Mouse (Mus musculus): Measurements from ENCODE around the gene Tomm22. TPM values are rescaled to one million over a fixed set of nuclear protein-coding genes. Genes with fewer than 3 reads are reported as not detected.
A peak's percentile ranks its signal among the peaks of the same experiment; 100 is the strongest.

Tomm22 gene
- polyA plus RNA-seq (2012; rRNA removed) (112 and 117 TPM in 2 replicates), polyA plus RNA-seq (2014; fragmentation: Nextera tagmentation; extraction: Ambion mirVana) (207 and 217 TPM in 2 replicates)

- Histone ChIP-seq H3K4me2 (replicated peaks; ENCODE audit: low read depth, low read length, severe bottlenecking) (peak within 1 kb of the TSS; percentile 57), H3K27me3 (ENCODE audit: control insufficient read depth, insufficient read depth, low read length) (no peaks in the 10 kb centered on the region), H3K36me3 (ENCODE audit: control insufficient read depth, insufficient read depth, low read length) (peaks cover 51% of the 10 kb centered on the region), H3K9ac (ENCODE audit: low read depth, low read length, severe bottlenecking) (peak within 1 kb of the TSS; percentile 80), H3K9me3 (ENCODE audit: control insufficient read depth, low read length) (no peaks in the 10 kb centered on the region), H3K4me3 (replicated peaks; ENCODE audit: low read length) (peak within 1 kb of the TSS; percentile 85), H3K4me1 (ENCODE audit: control insufficient read depth, insufficient read depth, low read length) (no peaks in the 10 kb centered on the region), H3K27ac (replicated peaks; ENCODE audit: low read depth, low read length) (0 out of 2 replicates have a peak within 1 kb of the TSS, but pooled peaks have one; percentile 13)
- WGBS: 20% methylated on average over 32 of the region's 33 CpGs
- DNase-seq (ENCODE audit: low spot score) (peak; percentile 96), ATAC-seq (ENCODE audit: low FRiP score, low read depth) (peak; percentile 95)
- TF ChIP-seq POLR2A (IDR thresholded peaks at IDR 0.05; ENCODE audit: borderline replicate concordance, extremely low read depth, insufficient read depth, insufficient read length): peak; percentile 62; the same call in 1 of the 2 replicates
Measured at GRCm38 (mm10) chr15:79670249-79670971, at the start of gene Tomm22. Gene Tomm22 (plus strand): TSS chr15:79670861.

- H3K27ac ChIP-seq (replicated peaks; ENCODE audit: low read depth, low read length): no peak overlapping the region
- H3K4me2 ChIP-seq (replicated peaks; ENCODE audit: low read depth, low read length, severe bottlenecking): no peak overlapping the region
- WGBS: 53% methylated on average over 2 of the region's 2 CpGs
- no peak for ATAC-seq (ENCODE audit: low FRiP score, low read depth)
- TF ChIP-seq POLR2A (IDR thresholded peaks at IDR 0.05; ENCODE audit: borderline replicate concordance, extremely low read depth, insufficient read depth, insufficient read length): no peak
- no peaks in the 10 kb centered on the region for H3K9me3 ChIP-seq (ENCODE audit: control insufficient read depth, low read length)
- DNase-seq (ENCODE audit: low spot score): no peak
- no peak overlapping the region for H3K4me3 ChIP-seq (replicated peaks; ENCODE audit: low read length)
- peaks cover 35% of the 10 kb centered on the region for H3K36me3 ChIP-seq (ENCODE audit: control insufficient read depth, insufficient read depth, low read length)
- no peaks in the 10 kb centered on the region for H3K4me1 ChIP-seq (ENCODE audit: control insufficient read depth, insufficient read depth, low read length)
- no peaks in the 10 kb centered on the region for H3K27me3 ChIP-seq (ENCODE audit: control insufficient read depth, insufficient read depth, low read length)
- H3K9ac ChIP-seq (ENCODE audit: low read depth, low read length, severe bottlenecking): no peak overlapping the region
Measured at GRCm38 (mm10) chr15:79630471-79630870, 40.2 kb upstream of the Tomm22 start.

GRCm38 (mm10) chr15:79641135-79641817 is 29.4 kb upstream of the Tomm22 start:
- Histone ChIP-seq H3K4me3 (replicated peaks; ENCODE audit: low read length) (no peak overlapping the region), H3K36me3 (ENCODE audit: control insufficient read depth, insufficient read depth, low read length) (peaks cover 26% of the 10 kb centered on the region), H3K9ac (ENCODE audit: low read depth, low read length, severe bottlenecking) (no peak overlapping the region), H3K27ac (replicated peaks; ENCODE audit: low read depth, low read length) (no peak overlapping the region), H3K27me3 (ENCODE audit: control insufficient read depth, insufficient read depth, low read length) (no peaks in the 10 kb centered on the region), H3K4me1 (ENCODE audit: control insufficient read depth, insufficient read depth, low read length) (no peaks in the 10 kb centered on the region), H3K9me3 (ENCODE audit: control insufficient read depth, low read length) (no peaks in the 10 kb centered on the region), H3K4me2 (replicated peaks; ENCODE audit: low read depth, low read length, severe bottlenecking) (no peak overlapping the region)
- ATAC-seq (ENCODE audit: low FRiP score, low read depth) (no peak), DNase-seq (ENCODE audit: low spot score) (no peak)
- no peak for TF ChIP-seq POLR2A (IDR thresholded peaks at IDR 0.05; ENCODE audit: borderline replicate concordance, extremely low read depth, insufficient read depth, insufficient read length)
- 68% methylated on average over 12 of the region's 12 CpGs for WGBS

GRCm38 (mm10) chr15:79645483-79645882 is 25.2 kb upstream of the Tomm22 start:
- no peak for ATAC-seq (ENCODE audit: low FRiP score, low read depth)
- 86% methylated on average over 2 of the region's 2 CpGs for WGBS

GRCm38 (mm10) chr15:79648130-79648529 is 22.5 kb upstream of the Tomm22 start:
- Histone ChIP-seq H3K4me2 (replicated peaks; ENCODE audit: low read depth, low read length, severe bottlenecking) (no peak overlapping the region), H3K4me1 (ENCODE audit: control insufficient read depth, insufficient read depth, low read length) (no peaks in the 10 kb centered on the region), H3K27me3 (ENCODE audit: control insufficient read depth, insufficient read depth, low read length) (no peaks in the 10 kb centered on the region), H3K4me3 (replicated peaks; ENCODE audit: low read length) (no peak overlapping the region), H3K9ac (ENCODE audit: low read depth, low read length, severe bottlenecking) (no peak overlapping the region), H3K27ac (replicated peaks; ENCODE audit: low read depth, low read length) (no peak overlapping the region), H3K9me3 (ENCODE audit: control insufficient read depth, low read length) (peaks cover 5% of the 10 kb centered on the region; the same call in 1 of the 2 replicates), H3K36me3 (ENCODE audit: control insufficient read depth, insufficient read depth, low read length) (peaks cover 6% of the 10 kb centered on the region; the same call in 1 of the 2 replicates)
- TF ChIP-seq POLR2A (IDR thresholded peaks at IDR 0.05; ENCODE audit: borderline replicate concordance, extremely low read depth, insufficient read depth, insufficient read length): no peak
- no peak for DNase-seq (ENCODE audit: low spot score)
- 81% methylated on average over 12 of the region's 12 CpGs for WGBS
- ATAC-seq (ENCODE audit: low FRiP score, low read depth): no peak

More at GRCm38 (mm10) chr15:79645483-79645882, 25.2 kb upstream of the Tomm22 start:
- DNase-seq (ENCODE audit: low spot score): no peak
- Histone ChIP-seq H3K9ac (ENCODE audit: low read depth, low read length, severe bottlenecking) (no peak overlapping the region), H3K4me2 (replicated peaks; ENCODE audit: low read depth, low read length, severe bottlenecking) (no peak overlapping the region), H3K36me3 (ENCODE audit: control insufficient read depth, insufficient read depth, low read length) (peaks cover 10% of the 10 kb centered on the region; the same call in 1 of the 2 replicates), H3K4me3 (replicated peaks; ENCODE audit: low read length) (no peak overlapping the region), H3K27me3 (ENCODE audit: control insufficient read depth, insufficient read depth, low read length) (no peaks in the 10 kb centered on the region), H3K9me3 (ENCODE audit: control insufficient read depth, low read length) (no peaks in the 10 kb centered on the region), H3K4me1 (ENCODE audit: control insufficient read depth, insufficient read depth, low read length) (no peaks in the 10 kb centered on the region), H3K27ac (replicated peaks; ENCODE audit: low read depth, low read length) (no peak overlapping the region)
- TF ChIP-seq POLR2A (IDR thresholded peaks at IDR 0.05; ENCODE audit: borderline replicate concordance, extremely low read depth, insufficient read depth, insufficient read length): no peak
